Mouse (Mus musculus): ENCODE results near the gene Ubr4. TPM values are rescaled to one million over a fixed set of nuclear protein-coding genes. Genes with fewer than 3 reads are reported as not detected.
A peak's percentile ranks its signal among the peaks of the same experiment; 100 is the strongest.

The Ubr4 gene
- polyA plus RNA-seq, 1 experiment from 2014 or later, result 64.7 TPM

DNA sequence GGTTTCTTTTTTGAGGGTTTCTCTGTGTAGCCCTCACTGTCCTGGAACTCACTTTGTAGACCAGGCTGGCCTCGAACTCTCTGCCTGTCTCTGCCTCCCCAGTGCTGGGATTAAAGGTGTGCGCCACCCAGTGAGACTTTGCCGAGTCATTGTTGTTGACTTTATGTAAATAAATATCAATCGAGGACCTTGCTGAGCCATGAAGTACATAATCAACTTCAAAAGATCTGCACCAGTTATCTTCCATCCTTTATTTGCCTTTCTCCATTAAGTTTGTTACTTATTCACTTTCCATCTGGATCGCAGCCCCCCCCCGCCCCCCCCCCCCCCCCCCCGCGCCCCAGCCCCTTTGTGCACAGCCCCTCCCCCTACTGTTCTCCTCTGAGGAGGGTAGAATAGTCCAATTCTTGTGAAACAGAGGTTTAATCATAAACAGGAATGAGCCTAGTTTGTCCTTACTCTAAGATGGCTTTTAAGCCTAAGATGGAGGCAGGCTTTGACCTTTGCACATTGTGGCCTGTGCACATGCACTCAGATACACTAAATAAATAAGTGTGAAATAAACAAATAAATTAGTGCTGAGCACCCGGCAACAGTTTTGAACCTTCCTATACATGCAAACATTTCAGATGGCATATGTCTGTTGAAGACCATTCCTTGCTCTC is 17.6 kb upstream of the Ubr4 start:
- Histone ChIP-seq H3K27me3 (peaks cover 8% of the 10 kb centered on the region), H3K4me1 (peaks cover 4% of the 10 kb centered on the region), H3K4me3 (no peak overlapping the region), H3K4me2 (no peak overlapping the region), H3K36me3 (no peaks in the 10 kb centered on the region), H3K9me3 (no peaks in the 10 kb centered on the region), H3K27ac (no peak overlapping the region), H3K9ac (no peak overlapping the region)
- 77% methylated on average over 6 of the region's 9 CpGs for WGBS
- ATAC-seq (ENCODE audit: insufficient number of reproducible peaks, low FRiP score, low TSS enrichment, low read depth), result no peak

DNA sequence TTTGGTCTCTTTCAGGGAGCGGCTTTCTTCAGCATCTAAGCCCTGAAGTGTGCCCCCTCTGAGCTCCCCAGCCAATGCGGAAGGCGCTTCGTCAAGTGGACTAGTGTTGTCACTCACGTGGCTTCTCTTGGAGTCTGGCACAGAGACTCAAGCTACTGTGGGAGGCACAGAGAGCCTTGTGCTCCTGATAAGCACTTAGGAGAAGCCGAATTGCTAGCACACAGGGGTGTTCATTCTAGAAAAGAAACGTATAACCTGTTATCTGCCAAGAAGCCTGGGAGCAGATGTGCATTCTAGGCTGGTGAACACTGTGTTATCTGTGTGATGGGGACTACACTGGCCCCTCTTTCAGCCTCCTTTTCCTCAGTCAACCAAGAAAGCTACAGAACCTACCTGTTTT is 16.9 kb upstream of the Ubr4 start:
- ATAC-seq (ENCODE audit: insufficient number of reproducible peaks, low FRiP score, low TSS enrichment, low read depth), result no peak

DNA sequence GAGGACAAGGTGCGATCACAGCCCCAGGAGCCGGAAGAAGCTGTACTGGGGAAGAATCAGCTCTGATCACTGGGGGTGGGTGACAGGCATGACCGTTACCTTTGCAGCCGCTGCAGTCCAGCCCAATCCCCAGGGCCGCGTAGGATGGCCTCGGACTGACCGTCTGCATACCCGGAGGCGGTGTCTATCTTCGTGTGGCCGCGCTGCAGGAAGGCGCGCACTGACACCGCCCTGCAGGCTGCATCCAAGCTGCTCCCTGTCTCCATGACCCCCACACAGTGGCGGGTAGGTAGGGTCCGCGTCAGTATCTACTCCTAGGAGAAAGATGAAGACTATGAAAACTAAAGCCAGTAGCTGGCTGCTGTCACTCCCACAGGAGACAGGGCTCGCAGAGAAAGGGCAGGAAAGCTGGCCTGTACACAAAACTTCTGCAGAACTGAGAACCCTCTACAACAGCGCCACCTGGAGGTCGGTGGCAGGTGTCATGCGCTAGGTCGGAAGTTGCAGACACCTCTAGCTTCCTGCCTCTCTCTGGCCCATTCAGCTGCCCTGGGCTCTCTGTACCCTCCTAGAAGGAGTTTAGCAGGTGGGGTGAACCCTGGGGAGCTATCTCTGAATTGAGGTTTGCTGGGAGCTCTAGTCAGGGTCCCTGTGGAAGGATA is 15.5 kb upstream of the Ubr4 start:
- 23% methylated on average over 24 of the region's 24 CpGs for WGBS
- H3K4me3 ChIP-seq, result peak overlapping the region; percentile 18
- H3K4me1 ChIP-seq, result peaks cover 6% of the 10 kb centered on the region
- H3K27me3 ChIP-seq, result peaks cover 8% of the 10 kb centered on the region
- no peaks in the 10 kb centered on the region for H3K9me3 ChIP-seq
- no peaks in the 10 kb centered on the region for H3K36me3 ChIP-seq
- no peak overlapping the region for H3K27ac ChIP-seq
- peak overlapping the region; percentile 28 for H3K4me2 ChIP-seq
- no peak overlapping the region for H3K9ac ChIP-seq
- ATAC-seq (ENCODE audit: insufficient number of reproducible peaks, low FRiP score, low TSS enrichment, low read depth), result no peak

More for the DNA sequence above, 16.9 kb upstream of the Ubr4 start:
- Histone ChIP-seq H3K27me3 (peaks cover 8% of the 10 kb centered on the region), H3K9ac (no peak overlapping the region), H3K9me3 (no peaks in the 10 kb centered on the region), H3K4me1 (peaks cover 6% of the 10 kb centered on the region), H3K27ac (no peak overlapping the region), H3K4me2 (no peak overlapping the region), H3K4me3 (no peak overlapping the region), H3K36me3 (no peaks in the 10 kb centered on the region)
- 63% methylated on average over 7 of the region's 7 CpGs for WGBS

DNA sequence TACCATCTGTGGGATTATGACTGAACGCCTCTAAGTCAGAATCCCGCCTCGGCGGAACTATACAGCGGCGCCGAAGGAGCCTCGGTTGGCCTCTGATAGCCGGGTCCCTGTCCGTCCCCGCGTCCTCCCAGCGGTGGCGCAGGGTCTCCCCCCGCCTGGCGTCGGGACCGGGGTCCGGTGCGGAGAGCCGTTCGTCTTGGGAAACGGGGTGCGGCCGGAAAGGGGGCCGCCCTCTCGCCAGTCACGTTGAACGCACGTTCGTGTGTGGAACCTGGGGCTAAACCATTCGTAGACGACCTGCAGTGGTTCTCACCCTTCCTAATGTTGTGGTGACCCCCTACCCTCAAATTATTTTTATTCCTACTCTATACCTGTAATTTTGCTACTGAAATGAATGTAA is 14.3 kb upstream of the Ubr4 start:
- Histone ChIP-seq H3K4me1 (peaks cover 6% of the 10 kb centered on the region), H3K27ac (no peak overlapping the region), H3K27me3 (peaks cover 8% of the 10 kb centered on the region), H3K4me3 (no peak overlapping the region), H3K9ac (no peak overlapping the region), H3K36me3 (no peaks in the 10 kb centered on the region), H3K9me3 (no peaks in the 10 kb centered on the region), H3K4me2 (no peak overlapping the region)
- ATAC-seq (ENCODE audit: insufficient number of reproducible peaks, low FRiP score, low TSS enrichment, low read depth), result no peak
- WGBS, result 50% methylated on average over 33 of the region's 33 CpGs

DNA sequence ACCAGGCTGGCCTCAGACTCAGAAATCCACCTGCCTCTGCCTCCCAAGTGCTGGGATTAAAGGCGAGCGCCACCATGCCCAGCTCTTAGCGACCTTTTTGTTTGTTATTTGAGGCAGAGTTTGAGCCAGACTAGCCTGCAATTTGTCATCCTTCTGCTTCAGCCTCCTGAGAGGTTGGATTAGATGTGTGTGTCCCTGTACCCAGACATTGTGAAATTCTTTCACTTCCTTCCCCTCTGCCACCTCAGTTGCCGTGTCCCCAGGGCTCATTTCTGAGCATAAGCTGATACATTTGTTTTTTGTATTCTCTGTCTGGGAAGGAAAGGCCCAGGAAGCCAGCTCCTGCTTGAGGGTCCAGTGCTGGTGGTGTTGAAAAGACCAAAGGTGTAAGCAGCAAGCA is 11.6 kb upstream of the Ubr4 start:
- Histone ChIP-seq H3K9me3 (no peaks in the 10 kb centered on the region), H3K36me3 (peaks cover 10% of the 10 kb centered on the region), H3K9ac (no peak overlapping the region), H3K27me3 (peaks cover 8% of the 10 kb centered on the region), H3K4me3 (no peak overlapping the region), H3K4me2 (no peak overlapping the region), H3K27ac (no peak overlapping the region), H3K4me1 (peaks cover 8% of the 10 kb centered on the region)
- ATAC-seq (ENCODE audit: insufficient number of reproducible peaks, low FRiP score, low TSS enrichment, low read depth), result no peak
- 71% methylated on average over 4 of the region's 4 CpGs for WGBS

DNA sequence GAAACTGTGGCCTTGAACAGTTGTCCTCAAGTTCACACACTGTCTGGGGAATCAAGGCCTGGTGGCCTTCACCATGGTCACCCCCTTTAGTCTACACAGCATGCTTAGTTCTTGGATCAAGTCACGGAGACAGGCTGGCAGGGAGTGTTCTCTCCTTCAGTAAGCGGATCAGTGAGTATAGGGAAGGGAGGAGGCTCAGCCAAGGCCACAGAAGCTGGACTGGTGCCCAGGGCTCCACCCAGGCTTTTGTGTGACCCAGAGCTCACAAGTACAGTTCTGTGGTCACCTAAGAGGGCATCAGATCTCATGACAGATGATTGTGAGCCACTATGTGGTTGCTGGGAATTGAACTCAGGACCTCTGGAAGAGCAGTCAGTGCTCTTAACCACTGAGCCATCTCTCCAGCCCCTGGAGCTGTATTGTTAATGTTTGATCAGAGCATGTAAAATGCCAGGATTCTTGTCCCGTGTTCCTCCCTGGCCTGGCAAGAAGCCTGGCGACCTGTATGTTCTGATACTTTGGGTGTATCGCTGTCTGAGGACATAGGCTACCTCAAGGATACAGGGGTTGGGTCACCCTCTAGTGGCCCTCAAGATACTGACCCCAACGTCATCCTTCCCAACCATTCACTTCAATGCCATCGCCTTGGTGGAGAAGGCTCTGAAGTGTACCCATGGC is 10.7 kb upstream of the Ubr4 start:
- Histone ChIP-seq H3K9ac (no peak overlapping the region), H3K27me3 (peaks cover 8% of the 10 kb centered on the region), H3K4me1 (peaks cover 8% of the 10 kb centered on the region), H3K36me3 (peaks cover 18% of the 10 kb centered on the region), H3K27ac (no peak overlapping the region), H3K4me3 (no peak overlapping the region), H3K4me2 (no peak overlapping the region), H3K9me3 (no peaks in the 10 kb centered on the region)
- WGBS, result 80% methylated on average over 7 of the region's 7 CpGs
- ATAC-seq (ENCODE audit: insufficient number of reproducible peaks, low FRiP score, low TSS enrichment, low read depth), result no peak

DNA sequence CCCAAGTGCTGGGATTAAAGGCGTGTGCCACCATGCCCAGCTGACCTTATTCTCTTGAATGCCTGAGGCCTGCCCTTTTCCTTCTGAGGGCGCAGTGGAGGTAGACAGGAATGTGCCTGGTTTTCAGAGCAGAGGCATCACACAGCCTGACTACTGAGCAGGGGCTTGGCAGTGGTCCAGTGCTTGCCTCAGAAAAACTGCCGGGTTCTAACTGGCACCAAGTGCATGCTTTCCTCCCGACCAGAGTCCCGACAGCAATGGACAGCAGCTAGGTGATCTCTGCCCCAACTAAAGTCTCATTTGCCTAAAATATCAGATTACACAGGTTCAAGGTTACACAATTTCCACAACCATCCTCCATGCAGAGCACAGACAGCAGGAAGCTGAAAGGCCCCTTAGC is 8.7 kb upstream of the Ubr4 start:
- no peak for ATAC-seq (ENCODE audit: insufficient number of reproducible peaks, low FRiP score, low TSS enrichment, low read depth)
- H3K4me2 ChIP-seq, result no peak overlapping the region
- WGBS, result 53% methylated on average over 5 of the region's 5 CpGs
- no peak overlapping the region for H3K9ac ChIP-seq
- H3K4me1 ChIP-seq, result 0 out of 2 replicates have a peak, but pooled peaks cover 4% of the 10 kb centered on the region
- H3K9me3 ChIP-seq, result no peaks in the 10 kb centered on the region
- H3K27ac ChIP-seq, result no peak overlapping the region
- peaks cover 38% of the 10 kb centered on the region for H3K36me3 ChIP-seq
- no peak overlapping the region for H3K4me3 ChIP-seq
- no peaks in the 10 kb centered on the region for H3K27me3 ChIP-seq

DNA sequence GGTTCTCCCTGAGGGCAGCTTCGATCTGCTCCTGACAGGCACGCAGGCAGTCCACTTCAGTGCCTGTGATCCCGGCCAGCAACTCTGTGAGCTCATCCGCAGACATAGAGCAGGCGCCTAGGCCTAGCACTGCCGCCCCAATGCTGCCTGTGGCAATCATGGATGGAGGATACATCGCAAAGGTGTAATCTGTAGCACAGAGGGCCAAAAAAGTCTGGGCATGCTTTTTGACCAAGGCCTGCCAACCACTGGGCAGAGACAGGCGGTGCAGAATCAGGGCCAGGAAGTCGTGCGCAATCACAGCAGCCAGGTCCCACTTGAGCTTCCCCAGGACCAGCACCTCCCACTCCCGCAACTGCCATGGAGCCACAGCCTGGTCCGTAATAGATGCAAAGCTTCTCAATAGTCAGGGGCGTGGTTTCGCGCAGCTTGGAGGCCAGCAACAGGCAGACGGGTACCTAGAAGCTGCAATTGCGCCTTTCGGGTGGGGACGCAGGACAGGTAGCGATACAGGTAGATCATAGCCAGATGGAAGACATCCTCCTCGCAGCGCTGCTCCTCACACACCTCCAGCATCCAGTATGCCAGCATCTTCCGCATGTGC is 6.9 kb upstream of the Ubr4 start:
- H3K36me3 ChIP-seq, result peaks cover 51% of the 10 kb centered on the region
- no peak for ATAC-seq (ENCODE audit: insufficient number of reproducible peaks, low FRiP score, low TSS enrichment, low read depth)
- WGBS, result 85% methylated on average over 23 of the region's 23 CpGs

DNA sequence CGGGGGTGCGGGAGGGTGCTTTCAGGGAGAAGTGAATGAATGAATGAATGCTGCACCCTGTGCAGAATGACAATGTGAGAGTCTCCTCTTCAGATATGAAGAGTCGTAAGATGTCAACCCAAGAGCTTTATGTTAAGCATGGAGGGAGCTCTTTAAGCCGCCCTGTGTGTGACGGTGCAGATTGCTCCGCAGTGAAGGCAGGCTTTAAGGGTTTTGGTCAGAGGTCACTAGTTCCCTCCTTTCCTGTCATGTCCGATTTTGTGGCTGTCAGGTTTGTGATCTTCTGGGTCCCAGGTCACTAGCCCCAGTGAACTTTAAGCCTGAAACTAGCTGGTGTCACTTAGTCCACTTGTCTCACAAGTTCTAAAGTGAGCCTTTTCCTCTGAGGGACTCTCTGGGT is 423 bp downstream of the Ubr4 start:
- peak; percentile 12; the same call in 1 of the 2 replicates for ATAC-seq (ENCODE audit: insufficient number of reproducible peaks, low FRiP score, low TSS enrichment, low read depth)
- H3K4me2 ChIP-seq, result peak overlapping the region; percentile 87
- H3K27me3 ChIP-seq, result no peaks in the 10 kb centered on the region
- peak overlapping the region; percentile 89 for H3K9ac ChIP-seq
- peaks cover 54% of the 10 kb centered on the region for H3K36me3 ChIP-seq
- 0% methylated on average over 7 of the region's 7 CpGs for WGBS
- peaks cover 20% of the 10 kb centered on the region for H3K4me1 ChIP-seq
- H3K4me3 ChIP-seq, result peak overlapping the region; percentile 78
- no peaks in the 10 kb centered on the region for H3K9me3 ChIP-seq
- H3K27ac ChIP-seq, result peak overlapping the region; percentile 96; the same call in 1 of the 2 replicates

More for the DNA sequence above, 6.9 kb upstream of the Ubr4 start:
- no peak overlapping the region for H3K9ac ChIP-seq
- H3K27ac ChIP-seq, result no peak overlapping the region
- H3K4me1 ChIP-seq, result peaks cover 4% of the 10 kb centered on the region; the same call in 1 of the 2 replicates
- no peaks in the 10 kb centered on the region for H3K27me3 ChIP-seq
- no peak overlapping the region for H3K4me3 ChIP-seq
- H3K9me3 ChIP-seq, result no peaks in the 10 kb centered on the region
- no peak overlapping the region for H3K4me2 ChIP-seq

DNA sequence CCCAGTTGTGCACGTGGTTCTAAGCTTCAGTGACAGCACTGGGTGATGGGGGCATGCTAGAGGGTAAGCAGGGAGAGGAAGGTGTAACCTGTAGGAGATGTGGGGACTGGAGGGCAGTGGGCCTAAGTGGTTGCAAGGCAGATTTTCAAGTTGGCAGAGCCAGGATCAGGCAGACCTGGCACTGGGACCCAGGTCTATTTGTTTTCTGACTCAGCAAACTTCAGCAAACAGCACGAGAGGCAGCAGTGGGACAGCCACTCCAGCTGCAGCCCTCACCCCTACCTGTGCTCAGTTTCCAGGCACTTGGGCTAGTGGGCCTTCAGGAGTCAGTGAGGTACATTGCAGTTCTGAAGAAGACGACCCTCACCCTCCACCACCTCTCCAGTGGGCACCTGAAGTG is 4.8 kb downstream of the Ubr4 start:
- H3K27ac ChIP-seq, result no peak overlapping the region
- H3K27me3 ChIP-seq, result no peaks in the 10 kb centered on the region
- no peak for ATAC-seq (ENCODE audit: insufficient number of reproducible peaks, low FRiP score, low TSS enrichment, low read depth)
- H3K9me3 ChIP-seq, result no peaks in the 10 kb centered on the region
- no peak overlapping the region for H3K4me3 ChIP-seq
- peaks cover 76% of the 10 kb centered on the region for H3K36me3 ChIP-seq
- peaks cover 5% of the 10 kb centered on the region for H3K4me1 ChIP-seq
- H3K4me2 ChIP-seq, result no peak overlapping the region
- no peak overlapping the region for H3K9ac ChIP-seq
- WGBS, result 89% methylated on average over 3 of the region's 3 CpGs

DNA sequence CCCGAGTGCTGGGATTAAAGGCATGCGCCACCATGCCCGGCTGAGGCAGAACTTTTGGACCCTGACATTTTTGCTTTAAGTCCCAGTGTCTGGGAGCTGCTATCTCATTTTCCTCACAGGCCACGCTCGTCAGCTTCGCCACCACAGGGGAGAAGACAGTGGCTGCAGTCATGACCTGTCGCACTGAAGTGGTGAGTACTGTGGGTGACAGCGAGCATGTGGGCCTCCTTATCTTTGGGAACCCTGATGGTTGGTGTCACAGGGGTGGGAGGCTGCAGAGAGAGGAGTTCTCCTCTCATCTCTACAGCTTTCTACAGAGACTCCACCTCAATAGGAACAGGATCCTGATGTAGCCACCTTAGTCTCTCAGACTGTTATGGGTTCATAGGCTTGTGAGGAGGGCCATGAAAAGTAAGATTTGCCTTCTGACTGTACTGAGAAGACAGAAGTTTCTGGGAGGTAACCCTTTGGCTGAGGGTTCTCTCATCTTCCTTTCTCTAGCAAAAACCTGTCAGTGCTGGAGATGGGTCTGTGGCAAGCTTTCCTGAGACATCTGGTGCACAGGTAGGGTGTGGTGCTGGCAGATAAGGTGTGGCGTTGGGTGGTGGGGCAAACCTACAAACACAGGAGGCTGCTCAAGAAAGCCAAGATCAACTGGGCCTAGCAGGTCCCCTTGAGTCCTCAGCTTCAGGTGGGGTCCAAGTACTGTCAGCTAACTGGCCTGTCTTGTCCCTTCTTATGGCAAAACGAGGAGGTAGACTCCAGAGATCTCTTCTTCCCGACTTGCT is 8.5 kb downstream of the Ubr4 start:
- H3K4me2 ChIP-seq, result no peak overlapping the region
- no peak overlapping the region for H3K4me3 ChIP-seq
- no peak overlapping the region for H3K27ac ChIP-seq
- ATAC-seq (ENCODE audit: insufficient number of reproducible peaks, low FRiP score, low TSS enrichment, low read depth), result no peak
- no peaks in the 10 kb centered on the region for H3K4me1 ChIP-seq
- no peak overlapping the region for H3K9ac ChIP-seq
- 91% methylated on average over 11 of the region's 11 CpGs for WGBS
- no peaks in the 10 kb centered on the region for H3K27me3 ChIP-seq
- H3K36me3 ChIP-seq, result peaks cover 98% of the 10 kb centered on the region
- no peaks in the 10 kb centered on the region for H3K9me3 ChIP-seq
